Mouse (Mus musculus): ENCODE results near the gene Tex2.

DNA sequence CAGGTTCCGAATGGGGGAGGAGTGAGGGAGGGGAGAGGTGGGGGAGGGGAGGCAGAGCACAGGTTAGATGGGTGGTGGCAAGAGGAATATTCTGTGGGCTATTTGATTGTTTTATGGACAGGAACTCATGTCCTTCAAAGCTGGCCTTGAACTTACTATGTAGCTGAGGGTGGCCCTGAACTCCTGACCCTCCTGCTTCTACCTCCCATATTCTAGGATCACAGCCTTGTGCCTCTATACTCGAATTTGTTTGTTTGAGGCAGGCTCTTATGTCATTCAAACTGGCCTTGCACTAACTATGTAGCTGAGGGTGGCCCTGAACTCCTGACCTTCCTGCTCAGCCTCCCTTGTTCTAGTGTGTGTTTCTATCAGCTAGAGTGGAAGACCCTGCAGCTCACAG lies 22.7 kb upstream of the Tex2 start:
- TF ChIP-seq POLR2A (IDR thresholded peaks at IDR 0.05; ENCODE audit: insufficient read depth, low read depth, low read length) (no peak), CTCF (IDR thresholded peaks at IDR 0.05; ENCODE audit: insufficient read depth, low read depth, low read length) (no peak)

Data from olfactory bulb, adult 2 months (tissue).